ENCODE assay signal across 9 mouse cellular contexts in the genomic region with DNA sequence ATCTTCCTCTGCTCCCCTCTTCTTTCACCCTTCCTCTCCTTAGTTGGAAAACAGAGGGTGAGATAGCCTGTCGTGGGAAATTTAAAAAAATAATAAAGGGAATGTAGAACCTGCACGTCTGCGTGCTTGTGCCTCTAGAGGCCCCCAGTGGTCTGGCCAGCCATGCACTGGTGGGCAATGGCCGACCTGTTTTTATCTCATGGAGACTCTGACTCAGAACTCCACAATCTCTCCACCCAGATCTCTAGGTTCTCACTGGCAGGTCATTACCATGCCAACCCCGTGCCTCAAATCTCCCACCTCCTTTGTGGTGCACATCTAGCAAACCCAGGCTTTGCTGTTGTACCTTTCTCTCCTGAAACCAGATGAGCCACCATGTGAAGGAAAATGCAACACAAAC. TPM values are rescaled to one million over a fixed set of nuclear protein-coding genes. Genes with fewer than 3 reads are reported as not detected.
DNase-seq lines count a peak whose midpoint lies in the region; ATAC-seq and TF ChIP-seq lines count a peak whose summit lies in the region.
"Had no signal": no experiment of that assay in that cellular context is flagged by ENCODE, and none has a peak within 500 bp of the region (broad histone marks: within the 10 kb centered on the region; RNA-seq: fewer than 3 reads in every experiment).

No protein-coding gene starts in this region.

- peak overlapping the region; percentile 18; the same call in 1 of the 2 replicates for H3K4me2 ChIP-seq in forebrain, embryonic 13.5 days
- H3K4me2 ChIP-seq in forebrain, embryonic 12.5 days: no peak overlapping the region
- H3K4me2 ChIP-seq in lung, embryonic 14.5 days: peak overlapping the region; percentile 32
- peak overlapping the region; percentile 38 for H3K4me2 ChIP-seq in hindbrain, embryonic 15.5 days
- peak overlapping the region; percentile 36 for H3K4me2 ChIP-seq in neural tube, embryonic 15.5 days
- H3K4me2 ChIP-seq in midbrain, embryonic 14.5 days (ENCODE audit: low read length): no peak overlapping the region

- DNase-seq in lung, embryonic 14.5 days: no peak
- DNase-seq in lung, postnatal 14 days: no peak
- DNase-seq in left cerebral cortex, adult 2 months (ENCODE audit: extremely low spot score in 1 of 2, low spot score in 2 of 2): no peak
- DNase-seq in midbrain, embryonic 14.5 days: no peak
- DNase-seq: gastrocnemius, postnatal 14 days had no signal

- H3K27ac ChIP-seq in forebrain, embryonic 13.5 days: no peak overlapping the region
- H3K27ac ChIP-seq in forebrain, embryonic 12.5 days: no peak overlapping the region
- no peak overlapping the region for H3K27ac ChIP-seq in lung, embryonic 14.5 days (ENCODE audit: low read depth)
- no peak overlapping the region for H3K27ac ChIP-seq in hindbrain, embryonic 15.5 days (replicated peaks)
- H3K27ac ChIP-seq in neural tube, embryonic 15.5 days (replicated peaks): no peak overlapping the region
- no peak overlapping the region for H3K27ac ChIP-seq in left cerebral cortex, adult 2 months
- H3K27ac ChIP-seq in midbrain, embryonic 14.5 days (replicated peaks; ENCODE audit: low read depth, low read length): no peak overlapping the region

- no peak for TF ChIP-seq CTCF in lung, embryonic 14.5 days (IDR thresholded peaks at IDR 0.05; ENCODE audit: low read depth)
- no peak for TF ChIP-seq CTCF in left cerebral cortex, adult 2 months (IDR thresholded peaks at IDR 0.05)

- no peak overlapping the region for H3K4me3 ChIP-seq in forebrain, embryonic 13.5 days
- no peak overlapping the region for H3K4me3 ChIP-seq in forebrain, embryonic 12.5 days (replicated peaks)
- no peak overlapping the region for H3K4me3 ChIP-seq in lung, embryonic 14.5 days (ENCODE audit: low read depth, low read length)
- 0 out of 2 replicates have a peak overlapping the region, but pooled peaks have one; percentile 12 for H3K4me3 ChIP-seq in hindbrain, embryonic 15.5 days
- H3K4me3 ChIP-seq in neural tube, embryonic 15.5 days (replicated peaks): peak overlapping the region; percentile 10; the same call in 1 of the 2 replicates
- H3K4me3 ChIP-seq in left cerebral cortex, adult 2 months: no peak overlapping the region
- no peak overlapping the region for H3K4me3 ChIP-seq in midbrain, embryonic 14.5 days (replicated peaks; ENCODE audit: low read depth, low read length)

- intact Hi-C loops in left cerebral cortex, adult 2 months (cut with DNase I): no loop called here

- 34% methylated on average over 5 of the region's 5 CpGs for WGBS in forebrain, embryonic 13.5 days
- 24% methylated on average over 5 of the region's 5 CpGs for WGBS in forebrain, embryonic 12.5 days
- WGBS in lung, embryonic 14.5 days: 10% methylated on average over 5 of the region's 5 CpGs
- 24% methylated on average over 5 of the region's 5 CpGs for WGBS in hindbrain, embryonic 15.5 days
- WGBS in neural tube, embryonic 15.5 days: 20% methylated on average over 5 of the region's 5 CpGs
- 30% methylated on average over 5 of the region's 5 CpGs for WGBS in midbrain, embryonic 14.5 days

- no peak overlapping the region for H3K9ac ChIP-seq in forebrain, embryonic 13.5 days
- no peak overlapping the region for H3K9ac ChIP-seq in forebrain, embryonic 12.5 days
- H3K9ac ChIP-seq in lung, embryonic 14.5 days: no peak overlapping the region
- H3K9ac ChIP-seq in hindbrain, embryonic 15.5 days: no peak overlapping the region
- no peak overlapping the region for H3K9ac ChIP-seq in neural tube, embryonic 15.5 days (replicated peaks)
- no peak overlapping the region for H3K9ac ChIP-seq in midbrain, embryonic 14.5 days (replicated peaks; ENCODE audit: low read length)

- H3K4me1 ChIP-seq in forebrain, embryonic 13.5 days: no peaks in the 10 kb centered on the region
- H3K4me1 ChIP-seq in forebrain, embryonic 12.5 days: no peaks in the 10 kb centered on the region
- H3K4me1 ChIP-seq in lung, embryonic 14.5 days (ENCODE audit: insufficient read depth): no peaks in the 10 kb centered on the region
- no peaks in the 10 kb centered on the region for H3K4me1 ChIP-seq in hindbrain, embryonic 15.5 days (replicated peaks)
- no peaks in the 10 kb centered on the region for H3K4me1 ChIP-seq in neural tube, embryonic 15.5 days
- H3K4me1 ChIP-seq in midbrain, embryonic 14.5 days (ENCODE audit: control insufficient read depth, insufficient read depth, low read length): no peaks in the 10 kb centered on the region

- no peak for ATAC-seq in forebrain, embryonic 13.5 days
- ATAC-seq in forebrain, embryonic 12.5 days (ENCODE audit: low FRiP score): no peak
- ATAC-seq in lung, embryonic 14.5 days (ENCODE audit: insufficient read depth): no peak
- no peak for ATAC-seq in hindbrain, embryonic 15.5 days (ENCODE audit: low FRiP score, low read depth)
- no peak for ATAC-seq in neural tube, embryonic 15.5 days (ENCODE audit: low FRiP score)
- no peak for ATAC-seq in midbrain, embryonic 14.5 days (ENCODE audit: low FRiP score, low TSS enrichment)

- no peaks in the 10 kb centered on the region for H3K27me3 ChIP-seq in forebrain, embryonic 13.5 days
- H3K27me3 ChIP-seq in forebrain, embryonic 12.5 days: no peaks in the 10 kb centered on the region
- no peaks in the 10 kb centered on the region for H3K27me3 ChIP-seq in lung, embryonic 14.5 days (ENCODE audit: insufficient read depth, low read length)
- H3K27me3 ChIP-seq in hindbrain, embryonic 15.5 days: no peaks in the 10 kb centered on the region
- H3K27me3 ChIP-seq in neural tube, embryonic 15.5 days (replicated peaks): no peaks in the 10 kb centered on the region
- H3K27me3 ChIP-seq in midbrain, embryonic 14.5 days (ENCODE audit: control insufficient read depth, insufficient read depth, low read length): no peaks in the 10 kb centered on the region

- no peaks in the 10 kb centered on the region for H3K9me3 ChIP-seq in forebrain, embryonic 13.5 days (replicated peaks)
- no peaks in the 10 kb centered on the region for H3K9me3 ChIP-seq in forebrain, embryonic 12.5 days
- no peaks in the 10 kb centered on the region for H3K9me3 ChIP-seq in lung, embryonic 14.5 days (ENCODE audit: low read depth, low read length)
- no peaks in the 10 kb centered on the region for H3K9me3 ChIP-seq in hindbrain, embryonic 15.5 days
- H3K9me3 ChIP-seq in neural tube, embryonic 15.5 days (replicated peaks): no peaks in the 10 kb centered on the region
- no peaks in the 10 kb centered on the region for H3K9me3 ChIP-seq in midbrain, embryonic 14.5 days (ENCODE audit: control insufficient read depth, low read length)

- no peaks in the 10 kb centered on the region for H3K36me3 ChIP-seq in forebrain, embryonic 13.5 days (ENCODE audit: poor library complexity, severe bottlenecking)
- no peaks in the 10 kb centered on the region for H3K36me3 ChIP-seq in forebrain, embryonic 12.5 days (replicated peaks)
- no peaks in the 10 kb centered on the region for H3K36me3 ChIP-seq in lung, embryonic 14.5 days (ENCODE audit: insufficient read depth)
- no peaks in the 10 kb centered on the region for H3K36me3 ChIP-seq in hindbrain, embryonic 15.5 days
- H3K36me3 ChIP-seq in neural tube, embryonic 15.5 days: no peaks in the 10 kb centered on the region
- no peaks in the 10 kb centered on the region for H3K36me3 ChIP-seq in midbrain, embryonic 14.5 days (ENCODE audit: control insufficient read depth, insufficient read depth, low read length)

RNA-seq across cellular contexts. Expression of gene Oscar, which starts 21.3 kb away (rescaled TPM):
- 0.27 and 0.34 TPM in 2 replicates for polyA plus RNA-seq in forebrain, embryonic 13.5 days (2015; fragmentation: Nextera tagmentation; extraction: Ambion mirVana)
- 0.18 and 0.38 TPM in 2 replicates for polyA plus RNA-seq in forebrain, embryonic 12.5 days (2016; fragmentation: Nextera tagmentation; extraction: Ambion mirVana)
- polyA plus RNA-seq in lung, embryonic 14.5 days (2014; fragmentation: Nextera tagmentation; extraction: Ambion mirVana): 0.20 TPM in 1 of 2 replicates, not detected in the other
- 0.39 and 0.66 TPM in 2 replicates for polyA plus RNA-seq in hindbrain, embryonic 15.5 days (2015; fragmentation: Nextera tagmentation; extraction: Ambion mirVana)
- polyA plus RNA-seq in neural tube, embryonic 15.5 days (2015; fragmentation: Nextera tagmentation; extraction: Ambion mirVana): 0.38 and 0.84 TPM in 2 replicates
- 1 to 10 TPM in 1 of 2 experiments, under 1 TPM in 1; 0.93 to 1.4 TPM for total RNA-seq in left cerebral cortex, adult 2 months (2021)
- 0.26 and 0.63 TPM in 2 replicates for polyA plus RNA-seq in midbrain, embryonic 14.5 days (2014; fragmentation: Nextera tagmentation; extraction: Ambion mirVana)

RNA-seq across cellular contexts. Expression of gene Ndufa3, which starts 22.5 kb away (rescaled TPM):
- 452 and 481 TPM in 2 replicates for polyA plus RNA-seq in forebrain, embryonic 13.5 days (2015; fragmentation: Nextera tagmentation; extraction: Ambion mirVana)
- polyA plus RNA-seq in forebrain, embryonic 12.5 days (2016; fragmentation: Nextera tagmentation; extraction: Ambion mirVana): 304 and 322 TPM in 2 replicates
- 511 and 530 TPM in 2 replicates for polyA plus RNA-seq in lung, embryonic 14.5 days (2014; fragmentation: Nextera tagmentation; extraction: Ambion mirVana)
- polyA plus RNA-seq in hindbrain, embryonic 15.5 days (2015; fragmentation: Nextera tagmentation; extraction: Ambion mirVana): 541 and 606 TPM in 2 replicates
- polyA plus RNA-seq in neural tube, embryonic 15.5 days (2015; fragmentation: Nextera tagmentation; extraction: Ambion mirVana): 535 and 605 TPM in 2 replicates
- 100 to 1,000 TPM; 490 to 497 TPM for total RNA-seq in left cerebral cortex, adult 2 months (2021)
- 432 and 586 TPM in 2 replicates for polyA plus RNA-seq in midbrain, embryonic 14.5 days (2014; fragmentation: Nextera tagmentation; extraction: Ambion mirVana)

RNA-seq across cellular contexts. Expression of gene Tfpt, which starts 35.0 kb away (rescaled TPM):
- 31.3 and 33.1 TPM in 2 replicates for polyA plus RNA-seq in forebrain, embryonic 13.5 days (2015; fragmentation: Nextera tagmentation; extraction: Ambion mirVana)
- 32.0 and 34.4 TPM in 2 replicates for polyA plus RNA-seq in forebrain, embryonic 12.5 days (2016; fragmentation: Nextera tagmentation; extraction: Ambion mirVana)
- 25.7 and 27.2 TPM in 2 replicates for polyA plus RNA-seq in lung, embryonic 14.5 days (2014; fragmentation: Nextera tagmentation; extraction: Ambion mirVana)
- polyA plus RNA-seq in hindbrain, embryonic 15.5 days (2015; fragmentation: Nextera tagmentation; extraction: Ambion mirVana): 32.2 and 40.1 TPM in 2 replicates
- polyA plus RNA-seq in neural tube, embryonic 15.5 days (2015; fragmentation: Nextera tagmentation; extraction: Ambion mirVana): 34.6 and 39.7 TPM in 2 replicates
- total RNA-seq in left cerebral cortex, adult 2 months (2021): 10 to 100 TPM; 34.7 to 41.0 TPM
- polyA plus RNA-seq in midbrain, embryonic 14.5 days (2014; fragmentation: Nextera tagmentation; extraction: Ambion mirVana): 30.4 and 38.5 TPM in 2 replicates

RNA-seq across cellular contexts. Expression of gene Prpf31, which starts 35.1 kb away (rescaled TPM):
- 134 and 149 TPM in 2 replicates for polyA plus RNA-seq in forebrain, embryonic 13.5 days (2015; fragmentation: Nextera tagmentation; extraction: Ambion mirVana)
- 140 and 149 TPM in 2 replicates for polyA plus RNA-seq in forebrain, embryonic 12.5 days (2016; fragmentation: Nextera tagmentation; extraction: Ambion mirVana)
- 103 and 112 TPM in 2 replicates for polyA plus RNA-seq in lung, embryonic 14.5 days (2014; fragmentation: Nextera tagmentation; extraction: Ambion mirVana)
- polyA plus RNA-seq in hindbrain, embryonic 15.5 days (2015; fragmentation: Nextera tagmentation; extraction: Ambion mirVana): 88.8 and 89.6 TPM in 2 replicates
- polyA plus RNA-seq in neural tube, embryonic 15.5 days (2015; fragmentation: Nextera tagmentation; extraction: Ambion mirVana): 85.9 and 93.1 TPM in 2 replicates
- 10 to 100 TPM; 47.1 to 56.9 TPM for total RNA-seq in left cerebral cortex, adult 2 months (2021)
- 71.0 and 82.7 TPM in 2 replicates for polyA plus RNA-seq in midbrain, embryonic 14.5 days (2014; fragmentation: Nextera tagmentation; extraction: Ambion mirVana)

RNA-seq across cellular contexts. Expression of gene Cnot3, which starts 50.4 kb away (rescaled TPM):
- 55.3 and 56.3 TPM in 2 replicates for polyA plus RNA-seq in forebrain, embryonic 13.5 days (2015; fragmentation: Nextera tagmentation; extraction: Ambion mirVana)
- polyA plus RNA-seq in forebrain, embryonic 12.5 days (2016; fragmentation: Nextera tagmentation; extraction: Ambion mirVana): 62.6 and 71.7 TPM in 2 replicates
- 76.4 and 79.8 TPM in 2 replicates for polyA plus RNA-seq in lung, embryonic 14.5 days (2014; fragmentation: Nextera tagmentation; extraction: Ambion mirVana)
- 39.5 and 47.3 TPM in 2 replicates for polyA plus RNA-seq in hindbrain, embryonic 15.5 days (2015; fragmentation: Nextera tagmentation; extraction: Ambion mirVana)
- polyA plus RNA-seq in neural tube, embryonic 15.5 days (2015; fragmentation: Nextera tagmentation; extraction: Ambion mirVana): 36.4 and 43.0 TPM in 2 replicates
- 10 to 100 TPM; 52.4 to 54.3 TPM for total RNA-seq in left cerebral cortex, adult 2 months (2021)
- 36.6 and 51.2 TPM in 2 replicates for polyA plus RNA-seq in midbrain, embryonic 14.5 days (2014; fragmentation: Nextera tagmentation; extraction: Ambion mirVana)

Comparison
In these comparisons a context has a peak if more than half of its experiments do, and no peak if none do; other contexts are left out.
1. H3K4me2 ChIP-seq: peak in forebrain, embryonic 13.5 days (single experiment), lung, embryonic 14.5 days (single experiment), hindbrain, embryonic 15.5 days (single experiment) and neural tube, embryonic 15.5 days (single experiment); none in forebrain, embryonic 12.5 days (single experiment) and midbrain, embryonic 14.5 days (single experiment).
2. H3K4me3 ChIP-seq: peak in hindbrain, embryonic 15.5 days (single experiment) and neural tube, embryonic 15.5 days (single experiment); none in forebrain, embryonic 13.5 days (single experiment), forebrain, embryonic 12.5 days (single experiment), lung, embryonic 14.5 days (single experiment), left cerebral cortex, adult 2 months (single experiment) and midbrain, embryonic 14.5 days (single experiment).